Mouse (Mus musculus): ENCODE measurements around the gene Vav1. TPM values are rescaled to one million over a fixed set of nuclear protein-coding genes. Genes with fewer than 3 reads are reported as not detected.

Vav1 gene
- total RNA-seq (2021) = 1 to 10 TPM; 4.4 to 4.8 TPM
- long read RNA-seq, experiment 1, partial matches to known transcripts = 0 of 1 reads
- long read RNA-seq, experiment 1, other reads (novel, unspliced or antisense) = 1 of 1 reads
- long read RNA-seq, experiment 2 = 0 reads

DNA sequence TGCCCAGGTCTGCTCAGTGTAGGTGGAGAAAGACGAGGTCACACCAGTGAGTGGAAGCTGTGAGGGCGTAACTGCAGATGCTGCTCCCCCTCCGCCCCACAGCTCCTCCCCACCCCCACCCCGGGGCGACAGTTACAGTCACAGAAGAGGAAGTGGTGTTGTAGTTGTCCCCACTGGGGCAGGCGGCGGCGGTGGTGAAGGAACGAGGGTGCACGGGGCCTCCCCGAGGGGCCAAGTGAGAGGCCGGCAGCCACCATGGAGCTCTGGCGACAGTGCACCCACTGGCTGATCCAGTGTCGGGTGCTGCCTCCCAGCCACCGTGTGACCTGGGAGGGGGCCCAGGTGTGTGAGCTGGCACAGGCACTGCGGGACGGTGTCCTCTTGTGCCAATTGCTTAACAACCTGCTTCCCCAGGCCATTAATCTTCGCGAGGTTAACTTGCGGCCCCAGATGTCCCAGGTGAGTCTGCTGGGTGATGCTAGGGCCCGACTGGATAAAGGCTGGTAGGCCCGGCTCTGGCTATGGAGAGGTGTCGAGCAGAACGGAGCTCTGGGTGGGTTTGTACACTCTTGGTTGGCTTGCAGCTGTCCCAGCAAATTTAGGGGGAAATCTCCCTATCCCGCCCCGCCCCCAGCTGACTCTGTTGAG, at the start of gene Vav1:
Gene Vav1 (plus strand): TSS at position 158 of the 648 bp plus-strand sequence.
- no peak for DNase-seq

DNA sequence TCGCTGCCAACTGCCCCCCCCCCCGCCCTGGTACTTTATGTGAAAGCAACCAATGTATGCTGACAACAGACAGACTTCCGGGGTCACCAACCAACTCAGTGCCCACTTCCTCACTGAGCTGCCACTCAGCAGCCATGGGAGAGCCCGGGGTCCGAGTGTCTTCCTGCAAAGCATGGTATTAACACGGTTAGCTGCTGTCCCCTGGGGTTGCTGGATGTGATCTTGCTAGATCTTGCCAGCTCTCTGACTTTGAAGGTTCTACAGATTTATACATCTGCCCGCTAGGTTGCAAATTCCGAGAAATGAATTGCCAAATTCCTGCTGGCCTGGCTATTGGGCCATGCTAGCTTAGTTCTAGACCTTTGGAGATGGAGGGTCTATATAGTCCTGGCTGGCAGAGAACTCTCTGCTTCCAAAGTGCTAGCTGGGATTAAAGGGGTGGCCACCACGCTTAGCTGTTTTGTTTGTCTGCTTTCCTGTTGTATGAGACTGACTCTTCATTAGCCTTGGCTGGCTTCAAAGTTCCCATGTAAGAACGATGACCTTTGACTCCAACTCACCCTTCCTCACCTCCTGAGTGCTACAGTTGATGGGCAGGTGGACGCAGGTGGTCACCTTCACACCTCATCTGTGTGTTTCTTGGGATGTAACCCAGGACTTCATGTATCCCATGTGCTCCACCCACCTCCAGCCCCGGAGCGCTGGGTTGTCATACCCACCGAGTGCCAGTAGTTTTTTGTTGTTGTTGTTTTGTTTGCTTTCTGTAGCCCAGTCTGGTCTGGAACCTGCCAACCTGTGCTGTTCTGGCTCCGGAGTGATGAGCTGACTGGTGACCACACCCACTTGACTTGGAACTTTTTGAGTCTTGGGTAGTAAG, 48.8 kb upstream of the Vav1 start:
- peak; percentile 47 for DNase-seq

DNA sequence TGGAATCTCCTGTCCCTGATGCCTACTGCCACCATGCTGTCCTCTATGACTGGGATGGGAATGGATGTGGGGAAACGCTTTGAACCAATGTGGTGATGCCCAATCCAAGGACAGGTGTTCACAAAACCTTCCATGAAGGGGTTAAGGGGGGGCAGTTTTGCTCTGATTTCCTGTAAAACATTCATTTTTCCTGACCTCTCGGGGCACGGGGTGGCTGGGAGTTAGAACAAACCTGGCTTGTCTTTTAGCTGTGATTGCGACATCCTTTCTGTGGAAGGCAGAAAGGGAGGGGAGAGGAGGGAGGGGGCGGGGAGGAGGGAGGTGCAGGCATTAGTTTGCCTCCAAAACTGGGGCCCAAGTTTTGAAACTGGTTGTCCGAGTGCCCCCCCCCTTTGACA, 48.2 kb upstream of the Vav1 start:
- DNase-seq = peak; percentile 55

DNA sequence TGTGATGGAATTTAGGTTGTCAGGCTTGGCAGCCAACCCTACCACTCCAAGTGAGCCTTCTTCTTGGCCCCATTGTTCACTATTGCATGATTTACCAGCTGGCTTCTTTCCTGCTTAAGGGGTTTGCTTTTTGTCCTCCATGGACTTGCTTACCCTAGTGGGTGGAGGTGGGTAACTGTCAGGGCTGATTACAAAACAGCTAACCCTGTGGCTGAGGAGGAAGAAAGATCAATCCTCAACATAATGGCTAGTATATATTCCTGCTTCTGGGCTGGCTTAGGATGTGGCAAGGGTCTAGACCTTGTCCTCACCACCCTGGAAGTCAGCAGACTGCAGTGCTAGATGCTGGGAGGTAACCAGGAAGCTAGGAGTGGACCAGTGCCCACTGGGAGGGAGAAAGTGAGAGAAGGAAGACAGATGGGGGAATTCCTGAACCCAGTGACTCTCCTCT, 47.6 kb upstream of the Vav1 start:
- DNase-seq = no peak

DNA sequence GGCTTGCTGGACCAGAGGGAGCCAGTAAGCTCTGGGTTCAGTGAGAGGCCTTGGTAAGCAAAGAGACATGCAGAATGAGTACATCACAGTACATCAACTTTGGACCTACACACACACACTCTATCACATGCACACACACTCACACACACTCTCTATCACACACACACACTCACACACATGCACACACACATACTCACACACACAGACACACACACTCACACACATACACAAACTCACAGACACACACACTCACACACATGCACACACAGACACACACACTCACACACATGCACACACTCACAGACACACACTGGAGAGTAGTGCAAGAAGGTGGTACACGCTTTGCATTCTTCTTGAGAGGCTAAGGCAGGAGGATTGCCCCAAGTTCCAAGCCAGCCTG, 46.7 kb upstream of the Vav1 start:
- no peak for DNase-seq

DNA sequence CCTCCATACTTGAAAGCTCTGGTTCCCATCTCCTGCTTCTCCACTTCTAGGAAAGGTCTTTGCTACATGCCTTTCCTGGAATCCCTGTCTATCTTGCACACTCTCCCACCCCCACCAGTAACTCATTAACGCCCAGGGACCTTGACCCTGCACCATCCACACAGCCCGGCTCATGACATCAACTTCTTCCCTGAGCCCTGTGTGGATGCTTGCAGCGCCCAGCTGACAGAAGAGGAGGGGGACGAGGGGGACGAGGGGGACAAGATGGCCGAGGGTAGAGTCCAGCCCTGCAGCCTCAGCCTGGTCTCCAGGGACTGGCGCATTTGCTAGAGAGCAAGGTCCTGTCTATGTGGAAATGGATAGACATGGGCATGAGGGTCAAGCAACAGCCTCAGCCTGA, 45.9 kb upstream of the Vav1 start:
- peak; percentile 31 for DNase-seq

DNA sequence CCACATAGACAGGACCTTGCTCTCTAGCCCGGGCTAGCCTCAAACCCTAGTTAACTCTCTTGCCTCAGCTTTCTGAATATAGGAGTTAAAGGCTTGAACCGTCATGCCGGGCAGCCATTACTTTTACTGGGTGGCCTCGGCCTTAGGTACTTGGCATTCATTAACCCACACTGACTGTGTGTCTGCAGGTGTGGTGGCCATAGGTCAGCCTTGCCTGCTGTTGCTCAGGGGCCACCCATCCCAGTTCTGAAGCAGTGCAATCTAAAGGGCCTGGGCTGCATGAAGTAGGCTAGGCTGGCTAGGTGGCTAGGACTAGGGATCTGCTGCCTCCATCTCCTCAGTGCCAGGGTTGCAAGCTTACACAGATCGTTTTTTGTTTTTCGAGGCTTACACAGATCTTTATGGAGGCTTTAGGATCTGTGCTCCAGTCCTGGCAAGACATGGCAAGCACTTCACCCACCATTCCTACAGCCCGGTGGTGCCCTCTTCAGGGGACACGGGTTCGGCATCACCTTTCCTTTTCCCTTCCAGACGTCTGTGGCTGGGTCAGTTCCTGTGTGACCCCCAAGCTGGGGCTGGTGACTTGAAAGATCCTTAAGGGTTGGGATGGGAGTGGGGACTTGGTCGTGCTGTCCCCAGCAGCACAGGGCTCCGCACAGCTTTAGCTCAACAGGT, 44.5 kb upstream of the Vav1 start:
- DNase-seq = no peak

DNA sequence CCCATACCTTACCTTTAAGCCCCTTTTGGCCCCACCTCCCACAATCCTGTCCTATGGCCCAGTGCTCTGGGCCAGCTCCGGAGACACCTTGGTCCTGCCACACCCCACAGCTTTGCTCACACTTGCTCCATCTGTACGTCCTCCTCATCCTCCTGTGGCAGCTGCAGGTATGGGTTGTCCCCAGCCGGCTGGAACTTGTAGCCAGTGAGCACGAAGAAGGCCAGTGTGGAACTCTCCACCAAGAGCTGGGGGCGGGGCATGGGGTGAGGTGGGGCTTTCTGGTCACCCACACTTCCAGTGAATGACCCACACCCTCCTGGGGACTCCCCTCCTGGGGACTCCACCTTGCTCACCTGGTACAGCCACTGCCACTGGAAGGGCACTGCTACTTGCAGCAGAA, 43.1 kb upstream of the Vav1 start:
- DNase-seq = no peak

DNA sequence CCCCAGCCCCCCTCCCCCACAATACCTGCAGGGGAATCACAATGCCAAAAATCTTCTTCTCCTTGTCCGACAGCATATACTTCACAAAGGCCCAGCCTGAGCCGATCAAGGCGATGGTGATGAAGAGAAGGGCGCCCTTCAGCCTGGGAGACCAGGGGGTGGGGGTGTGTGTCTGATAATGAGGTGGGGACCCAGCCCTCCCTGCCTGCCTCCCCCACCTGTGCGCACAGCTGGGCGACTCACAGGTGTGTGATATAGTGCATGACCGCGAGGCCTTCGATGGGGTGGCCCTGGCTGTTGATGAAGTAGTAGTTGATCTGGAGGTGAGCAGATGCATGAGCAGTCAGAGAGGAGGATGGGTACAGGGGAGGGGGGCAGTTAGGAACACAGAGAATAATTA, 41.7 kb upstream of the Vav1 start:
- no peak for DNase-seq

DNA sequence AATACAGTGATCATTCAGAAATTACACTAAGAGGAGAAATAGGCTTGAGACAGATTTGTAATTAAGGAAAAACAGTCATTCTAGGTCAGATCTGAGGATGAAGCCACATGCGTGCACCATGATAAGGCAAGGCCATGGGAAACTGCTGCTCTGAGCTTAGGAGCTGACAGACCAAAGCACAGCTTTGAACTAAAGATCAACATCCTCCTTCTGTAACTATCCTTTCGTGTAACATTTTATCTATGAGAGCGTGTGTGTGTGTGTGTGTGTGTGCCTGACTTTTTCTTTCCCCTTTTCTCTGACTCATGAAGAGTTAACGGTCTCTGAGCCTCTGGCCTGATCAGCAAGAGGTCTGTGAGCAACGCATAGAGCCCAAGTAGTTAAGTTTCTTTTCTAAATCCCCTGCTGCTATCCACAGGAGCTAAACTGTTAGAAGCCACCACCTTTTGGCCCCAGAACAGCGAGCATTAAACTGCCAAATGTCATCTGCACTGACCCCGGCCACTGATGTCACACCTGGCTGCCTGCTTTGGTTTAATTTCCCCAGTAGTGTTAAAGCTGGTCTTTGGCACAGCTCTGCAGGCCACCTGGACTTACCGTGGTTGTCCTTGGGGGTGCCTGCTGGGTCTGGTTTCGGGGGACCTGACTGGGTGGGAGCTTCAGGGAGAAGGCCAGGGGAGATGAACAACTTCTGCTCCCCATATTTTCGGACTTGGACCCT, 35.1 kb upstream of the Vav1 start:
- DNase-seq = no peak

DNA sequence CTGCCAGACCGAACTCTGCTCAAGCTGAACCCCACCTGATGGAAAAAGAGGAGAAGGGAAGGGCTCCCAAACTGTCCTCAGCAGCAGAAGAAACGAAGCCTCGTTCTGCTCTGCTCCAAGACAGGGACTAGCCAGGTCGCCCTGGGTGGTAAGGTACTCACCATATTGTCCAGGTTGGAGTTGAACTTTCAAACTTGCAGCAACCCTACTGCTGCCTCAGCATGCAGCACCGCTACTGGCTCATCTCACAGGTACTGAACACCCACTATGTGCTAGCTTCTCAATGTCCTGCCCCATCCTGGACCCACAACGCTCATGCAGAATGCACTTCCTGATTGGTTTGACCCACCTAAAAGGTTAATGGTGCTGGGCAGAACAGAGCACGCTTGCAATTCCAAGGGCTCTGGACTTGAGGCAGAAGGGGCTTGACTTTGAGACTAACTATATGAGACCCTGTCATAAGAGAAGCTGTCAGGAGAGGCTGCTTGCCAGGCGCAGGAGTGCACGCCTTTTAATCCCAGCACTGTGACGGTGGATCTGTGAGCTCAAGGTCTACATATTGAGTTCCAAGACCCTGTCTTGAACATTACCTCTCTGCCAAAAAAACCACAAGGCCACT, 33.5 kb upstream of the Vav1 start:
- DNase-seq = no peak

DNA sequence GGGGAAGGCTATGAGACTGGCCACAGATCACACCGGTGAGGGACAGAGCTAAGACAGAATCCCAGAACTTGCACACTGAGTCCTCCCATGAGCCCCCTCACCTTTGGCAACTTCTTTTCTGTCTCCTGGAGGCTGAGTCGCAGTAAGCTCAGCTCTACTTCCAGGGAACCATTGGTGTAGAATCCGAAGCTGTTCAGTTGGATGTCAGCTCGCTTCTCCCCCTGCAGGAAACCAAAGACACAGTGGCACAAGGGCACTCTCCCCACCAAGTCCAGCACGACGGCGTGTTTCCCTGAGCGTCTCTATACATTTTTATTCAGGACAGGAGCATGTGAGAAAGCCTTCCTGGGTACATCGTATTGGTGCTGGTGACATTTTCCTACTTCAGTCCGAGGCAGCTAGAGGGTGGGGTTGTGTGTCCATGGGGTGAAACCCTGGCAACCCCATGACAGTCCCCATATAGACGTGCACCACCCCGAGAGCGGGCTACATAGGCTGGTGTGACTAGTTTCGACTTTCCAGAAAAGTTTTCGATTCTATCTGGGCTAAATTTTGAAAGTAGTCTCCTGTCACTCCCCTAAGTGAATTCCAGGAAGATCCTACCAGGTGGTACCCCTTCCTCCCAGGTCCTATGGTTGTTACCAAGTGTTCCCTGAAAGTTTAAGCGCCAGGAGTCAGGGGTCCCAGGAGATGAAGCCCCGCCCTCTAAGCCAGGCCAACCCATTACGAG, 32.1 kb upstream of the Vav1 start:
- DNase-seq = no peak

DNA sequence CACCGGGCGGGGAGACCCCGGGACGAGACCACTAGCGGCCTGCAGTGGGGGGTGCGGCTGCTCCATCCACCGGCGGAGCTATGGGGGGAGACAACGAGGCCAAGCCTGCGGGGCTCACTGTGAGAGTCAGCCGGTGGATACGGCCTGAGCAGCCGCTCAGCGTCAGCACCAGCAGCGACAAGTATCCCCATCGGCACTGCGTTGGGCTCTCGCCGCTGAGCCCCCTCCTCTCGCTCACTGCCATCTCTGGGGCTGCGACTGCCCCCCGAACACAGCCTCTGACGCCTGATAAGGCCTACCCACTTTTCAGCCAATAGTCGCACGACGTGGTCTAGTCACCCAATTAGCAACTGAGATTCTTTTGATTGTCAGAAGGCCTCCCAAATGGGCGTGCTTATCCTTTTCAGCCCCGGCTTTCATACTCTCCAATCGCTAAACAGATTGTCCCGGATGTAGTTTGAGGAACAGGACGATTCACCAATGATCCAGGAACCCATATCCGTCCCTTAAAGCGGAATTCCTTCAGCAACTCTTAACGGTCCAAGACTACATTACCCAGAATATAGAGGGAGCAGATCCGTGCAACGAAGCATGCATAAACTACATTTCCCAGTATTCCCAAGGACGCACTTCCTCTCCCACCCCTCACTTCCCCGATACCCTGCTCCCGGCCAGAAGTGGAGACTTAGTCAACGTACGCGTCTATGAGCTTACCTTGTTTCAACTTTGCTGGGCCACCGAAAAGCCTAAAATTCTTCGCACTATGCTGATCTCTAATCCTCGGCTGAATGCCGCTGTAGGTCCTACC, 31.3 kb upstream of the Vav1 start:
- peak; percentile 93 for DNase-seq

DNA sequence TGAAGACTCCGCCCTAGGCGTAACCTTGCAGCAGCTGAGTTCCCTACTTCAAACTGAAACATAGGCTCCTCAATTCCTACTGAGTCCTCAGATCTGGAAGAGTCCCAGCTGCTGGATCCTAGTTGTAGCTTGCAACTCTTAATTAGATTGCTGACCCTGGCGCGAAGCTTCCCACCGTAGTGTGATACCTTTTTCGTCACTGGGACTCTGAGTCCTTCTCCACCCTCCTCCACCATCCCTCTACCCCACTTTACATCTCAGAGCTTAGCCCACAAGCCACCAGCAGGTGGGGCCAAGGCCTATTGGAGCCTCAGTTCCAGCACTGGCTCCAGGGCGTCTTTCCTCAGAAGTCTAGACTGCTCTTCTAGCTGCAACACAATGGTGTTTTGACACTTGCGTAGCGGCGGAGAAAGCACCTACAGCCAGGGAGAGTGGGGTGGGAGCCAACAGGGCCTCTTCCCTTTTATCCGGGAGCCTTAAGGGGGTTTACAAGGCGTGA, 30.6 kb upstream of the Vav1 start, which contains the start of gene Gpr108:
Gene Gpr108 (minus strand): TSS at position 246 of the 499 bp plus-strand sequence.
- DNase-seq = peak; percentile 87

DNA sequence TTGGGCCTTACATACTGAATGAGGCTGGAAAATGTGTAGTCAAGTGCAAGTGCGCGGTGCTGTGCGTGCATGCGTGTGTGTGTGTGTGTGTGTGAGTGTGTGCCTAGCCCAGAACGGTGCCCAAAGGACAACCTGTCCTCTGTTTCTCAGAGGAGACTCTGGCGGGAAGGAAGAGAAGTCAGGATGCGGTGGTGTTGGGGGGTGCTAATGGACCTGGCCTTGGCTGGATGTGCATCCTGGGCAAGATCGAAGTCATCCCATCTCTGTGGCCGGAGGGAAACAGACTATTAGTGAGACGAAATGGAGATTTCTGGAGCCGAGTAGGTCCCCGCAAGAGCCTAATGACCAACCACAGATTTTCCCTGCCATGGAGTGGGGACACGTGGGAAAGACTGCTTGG, 30.1 kb upstream of the Vav1 start:
- DNase-seq = peak; percentile 34

DNA sequence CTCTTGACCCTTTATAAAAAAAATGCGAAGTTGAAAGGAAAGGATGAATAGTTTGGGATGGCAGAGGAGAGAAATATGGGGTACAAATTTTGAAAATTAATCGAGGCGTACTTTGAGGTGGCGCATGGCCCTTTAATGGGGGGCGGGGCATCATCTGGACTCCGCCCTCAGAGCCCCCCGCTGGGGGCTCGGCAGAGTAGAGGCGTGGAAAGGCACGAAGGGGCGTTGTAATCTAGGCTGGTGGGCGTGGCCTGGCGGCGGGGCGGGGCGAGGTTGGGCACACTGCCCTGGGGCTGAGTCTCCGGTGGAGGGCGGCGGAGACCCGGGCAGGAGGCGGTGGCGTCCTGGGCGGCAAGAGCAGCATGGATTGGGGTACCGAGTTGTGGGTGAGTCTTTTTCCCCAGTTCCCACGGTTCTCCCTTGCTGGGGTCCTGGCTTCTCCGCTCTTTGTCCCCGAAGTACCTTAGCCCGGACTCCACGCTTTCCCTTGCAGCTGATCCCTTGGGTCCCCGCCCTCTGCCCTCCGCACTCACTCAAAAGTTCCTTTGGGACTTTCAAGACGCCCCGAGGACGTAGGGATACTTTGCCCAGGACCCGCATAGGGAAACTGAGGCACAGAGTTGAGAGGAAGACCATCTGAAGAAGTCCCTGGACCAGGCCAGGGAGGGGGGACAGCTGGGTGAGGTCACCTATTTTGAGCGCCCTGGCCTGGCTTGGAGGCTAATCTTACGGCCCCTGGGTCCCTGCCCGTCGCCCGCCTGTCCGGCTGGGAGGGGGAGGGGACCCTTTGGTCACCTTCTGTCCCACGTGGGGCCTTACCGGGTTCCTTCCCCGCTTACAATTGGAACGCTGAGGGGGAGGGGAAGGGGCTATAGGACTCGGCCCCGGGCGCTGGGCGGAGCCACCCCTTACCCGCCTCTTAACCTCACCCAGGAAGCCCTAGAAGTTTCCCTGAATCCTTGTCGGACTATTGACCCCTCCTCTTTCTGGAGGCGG, 29.4 kb upstream of the Vav1 start, which contains the start of gene Trip10:
Gene Trip10 (plus strand): TSS at position 270 of the 996 bp plus-strand sequence.
- peak; percentile 100 for DNase-seq

DNA sequence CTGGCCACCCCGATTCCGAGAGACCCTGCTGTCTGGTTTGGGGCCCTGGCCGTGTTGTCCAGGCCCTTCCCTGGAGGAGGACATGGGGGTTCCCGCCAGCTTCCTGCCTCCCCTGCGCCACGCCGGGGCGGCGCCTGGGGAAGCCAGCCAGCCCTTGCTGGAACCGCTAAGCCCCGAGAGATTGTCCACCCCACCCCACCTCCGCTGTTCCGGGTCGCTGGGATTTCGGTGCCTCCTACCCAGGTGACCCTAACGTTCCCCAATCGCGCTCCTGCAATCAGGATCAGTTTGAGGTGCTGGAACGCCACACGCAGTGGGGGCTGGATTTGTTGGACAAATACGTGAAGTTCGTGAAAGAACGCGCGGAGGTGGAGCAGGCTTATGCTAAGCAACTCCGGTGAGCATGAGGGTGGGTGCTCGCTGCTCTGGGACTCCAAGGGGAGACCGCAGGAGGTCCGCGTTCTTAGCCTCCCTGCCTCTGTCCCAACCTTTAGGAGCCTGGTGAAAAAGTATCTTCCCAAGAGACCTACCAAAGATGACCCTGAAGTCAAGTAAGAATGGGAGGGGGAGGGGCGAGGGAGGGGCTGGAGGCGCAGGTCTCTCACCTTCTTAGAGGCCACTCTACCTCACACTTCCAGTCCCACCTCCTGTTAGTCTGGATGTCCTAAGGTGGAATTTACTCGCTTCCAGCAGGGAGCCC, 28.3 kb upstream of the Vav1 start:
- peak; percentile 68 for DNase-seq

DNA sequence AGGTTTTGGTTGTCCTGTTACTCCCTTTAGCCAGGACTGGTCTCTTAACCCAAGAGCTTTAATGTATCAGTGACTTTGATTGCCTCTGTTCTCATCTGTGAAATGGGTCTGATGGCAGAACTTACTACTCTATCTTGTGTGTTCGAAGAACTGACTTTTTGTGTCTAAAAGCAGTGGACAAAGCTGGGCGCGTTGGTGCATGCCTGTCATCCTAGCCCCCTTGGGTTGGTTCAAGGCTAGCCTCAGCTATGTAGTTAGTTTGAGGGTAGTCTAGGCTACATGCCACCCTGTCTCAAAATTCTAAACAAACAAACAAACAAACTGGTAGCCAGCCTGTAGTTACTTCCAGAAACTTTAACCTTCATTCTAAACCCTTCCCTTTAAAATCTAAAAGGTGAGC, 27.5 kb upstream of the Vav1 start:
- no peak for DNase-seq

Measured in adrenal gland, postnatal 10 days (tissue).